Mouse (Mus musculus) ovary, postnatal 36 days (tissue): ENCODE measurements at regions not wholly inside any gene's neighbourhood (a gene's known extent, or its start where the extent isn't known, plus 50 kb on each side); places are given as distances from the start of the nearest gene placed in this dataset.

Experiments used
- DNase-seq: peaks from one replicate; pipeline ENCODE4 v3.0.0; 2022; ENCODE audit warnings: low spot score, mixed read lengths

DNA sequence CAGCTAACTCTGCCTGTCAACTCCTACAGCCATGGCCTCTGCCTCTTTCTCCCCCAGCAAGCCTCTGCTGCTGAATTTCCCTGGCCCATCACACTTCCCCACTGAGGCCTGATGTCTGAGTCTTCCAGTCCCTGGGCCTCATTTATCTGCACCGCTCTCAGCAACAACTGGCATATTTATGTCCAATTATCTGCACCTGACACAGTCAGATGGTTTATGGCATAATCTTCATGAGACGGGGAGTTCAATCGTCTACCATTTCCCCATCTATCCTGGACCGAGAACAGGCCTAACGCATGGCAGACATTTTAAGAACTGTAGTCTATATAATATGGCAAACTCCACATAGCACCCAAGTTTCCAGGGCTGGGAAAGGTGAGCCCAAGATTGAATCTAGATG, 1512.8 kb upstream of the Gm6569 start:
- no peak for DNase-seq

DNA sequence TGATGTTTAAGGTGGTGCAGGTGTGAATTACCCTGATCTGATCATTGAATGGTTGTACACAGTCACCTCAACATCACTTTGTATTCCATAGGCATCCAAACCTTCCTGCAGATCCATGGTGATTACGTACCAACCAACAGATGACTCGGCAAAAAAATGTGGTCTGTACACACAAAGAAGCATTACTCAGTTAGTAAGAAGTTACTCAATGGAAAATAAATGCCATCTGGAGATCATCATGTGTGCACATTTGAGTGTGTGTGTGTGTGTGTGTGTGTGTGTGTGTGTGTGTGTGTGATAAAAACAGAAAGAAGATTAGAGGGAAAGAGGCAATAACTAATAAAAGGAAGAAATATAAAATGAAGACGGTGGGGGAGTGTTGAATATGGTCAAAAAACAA, 1512.2 kb upstream of the Gm6569 start:
- no peak for DNase-seq

DNA sequence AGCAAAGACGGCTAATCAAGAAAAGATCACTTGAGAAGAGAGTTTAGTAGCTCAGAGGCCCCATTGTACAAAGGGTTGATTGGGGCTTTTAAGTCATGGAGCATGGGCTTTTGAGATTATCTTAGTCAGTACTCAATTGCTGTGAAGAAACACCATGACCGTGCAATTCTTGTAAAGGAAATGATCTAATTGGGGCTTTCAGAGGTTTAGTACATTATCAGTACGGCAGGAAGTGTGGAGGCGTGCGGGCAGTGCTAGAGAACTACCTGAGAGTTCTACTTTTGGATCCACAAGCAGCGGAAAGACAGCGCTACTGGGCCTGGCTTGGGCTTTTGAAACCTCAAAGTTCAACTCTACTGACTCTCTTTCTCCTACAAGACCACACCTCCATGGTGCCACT, 1511.2 kb upstream of the Gm6569 start:
- no peak for DNase-seq

DNA sequence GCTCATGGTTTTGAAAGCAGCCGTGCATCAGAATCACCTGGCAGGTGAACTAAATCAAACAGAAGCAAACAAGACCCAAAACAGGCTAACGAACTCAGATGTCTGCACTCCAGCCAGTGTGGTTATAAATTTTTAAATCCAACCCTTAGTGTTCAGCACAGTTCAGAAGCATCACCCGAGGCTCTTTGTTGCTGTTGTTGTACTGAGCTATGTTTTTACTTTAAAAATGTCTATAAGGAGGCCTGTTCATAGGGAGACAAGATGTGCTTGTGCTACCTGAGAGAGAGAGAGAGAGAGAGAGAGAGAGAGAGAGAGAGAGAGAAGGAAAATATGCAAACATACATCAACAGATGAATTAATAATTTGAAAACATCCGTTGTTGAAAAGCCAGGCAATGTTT, 1503.1 kb upstream of the Gm6569 start:
- DNase-seq = no peak

DNA sequence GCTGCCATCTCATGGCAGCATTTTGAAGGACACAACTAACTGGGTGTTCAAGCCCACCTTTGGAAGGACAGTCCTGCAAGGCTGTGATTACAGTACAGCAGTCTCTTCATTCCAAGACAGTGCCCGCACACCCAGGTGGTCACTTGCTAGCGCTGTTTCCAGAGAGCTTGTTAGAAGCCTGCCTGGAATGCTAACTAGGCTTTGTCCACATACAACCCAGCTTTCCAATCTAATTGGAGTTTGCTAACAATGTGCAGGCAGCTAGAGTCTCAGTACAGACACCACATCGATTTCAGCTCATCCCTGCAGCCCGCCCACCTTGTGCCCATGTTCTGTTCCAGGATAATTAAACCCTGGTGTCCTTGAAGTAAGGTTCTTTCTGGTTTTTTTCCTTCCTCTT, 1499.9 kb upstream of the Gm6569 start:
- DNase-seq = no peak

DNA sequence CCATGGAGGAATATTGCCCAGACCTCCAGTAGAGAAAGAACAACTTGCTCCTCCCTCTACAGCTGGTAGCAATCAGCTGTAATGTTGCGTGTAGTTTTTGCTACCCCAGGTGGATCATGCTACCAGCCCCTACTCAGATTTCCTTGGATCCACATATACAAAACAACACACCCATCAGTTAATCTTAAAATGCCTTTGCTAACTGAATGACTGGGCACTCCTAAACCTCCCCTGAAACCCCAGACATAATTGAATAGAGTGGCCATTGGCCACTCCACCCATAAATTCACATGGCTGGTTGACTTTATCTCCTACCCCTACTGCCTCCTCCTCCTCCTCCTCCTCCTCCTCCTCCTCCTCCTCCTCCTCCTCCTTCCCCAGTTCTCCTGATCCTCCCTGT, 1494.7 kb upstream of the Gm6569 start:
- no peak for DNase-seq

DNA sequence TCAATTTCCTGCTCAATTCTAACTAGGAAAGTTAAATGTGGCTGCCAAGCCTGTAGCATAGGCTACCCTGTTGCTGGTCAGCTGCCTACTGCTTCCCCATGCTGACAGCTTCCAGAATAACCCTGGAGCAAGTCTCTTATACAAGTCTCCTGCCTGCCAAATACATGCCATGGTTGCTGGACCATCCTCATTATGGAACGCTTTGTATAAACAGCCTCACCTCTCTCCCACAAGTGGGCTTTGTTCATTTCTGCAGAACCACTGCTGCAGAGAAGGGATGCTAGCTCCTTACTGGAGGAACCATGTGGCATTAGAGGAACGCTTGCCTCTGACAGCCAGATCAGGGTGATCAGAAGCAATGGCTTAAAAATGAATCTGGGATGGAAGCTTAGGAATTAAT, 1492.4 kb upstream of the Gm6569 start:
- DNase-seq = no peak

DNA sequence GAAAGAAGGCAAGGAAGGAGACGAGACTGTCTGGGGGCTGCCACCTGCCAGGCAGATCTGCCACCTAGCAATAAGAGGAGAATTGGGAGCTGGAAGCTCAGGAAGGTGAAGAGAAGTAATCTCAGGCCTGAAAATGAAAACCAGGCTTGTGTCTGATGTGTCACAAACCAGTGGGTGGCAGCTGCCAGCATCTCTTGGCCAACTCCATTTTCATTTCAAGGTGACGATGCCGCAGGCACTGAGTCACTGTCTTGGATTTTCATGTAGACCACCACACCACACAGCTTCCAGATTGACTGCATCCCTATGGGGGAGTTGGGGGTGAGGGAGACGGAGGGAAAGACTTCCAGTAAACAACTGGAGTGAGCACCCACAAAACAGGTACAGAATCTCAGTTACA, 1491.9 kb upstream of the Gm6569 start:
- no peak for DNase-seq

DNA sequence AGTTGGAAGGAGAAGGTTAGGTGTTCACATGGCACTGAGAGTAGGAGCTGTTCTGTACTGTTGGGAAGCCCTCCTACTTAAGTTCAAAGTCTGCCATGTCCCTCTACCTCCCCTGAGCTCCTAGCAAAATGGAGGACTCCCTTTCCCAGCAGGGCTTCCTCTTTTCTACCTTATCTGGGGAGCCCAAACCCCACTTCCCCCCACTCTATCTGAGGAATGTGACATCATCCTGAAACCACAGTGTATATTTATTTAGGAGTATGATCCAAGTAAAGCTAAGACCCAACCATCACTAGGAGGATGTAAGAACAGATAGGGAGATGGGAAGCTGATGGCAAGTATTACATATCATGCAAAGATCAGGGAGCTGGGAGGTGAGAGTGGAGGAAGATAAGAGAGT, 1490.6 kb upstream of the Gm6569 start:
- DNase-seq = no peak

DNA sequence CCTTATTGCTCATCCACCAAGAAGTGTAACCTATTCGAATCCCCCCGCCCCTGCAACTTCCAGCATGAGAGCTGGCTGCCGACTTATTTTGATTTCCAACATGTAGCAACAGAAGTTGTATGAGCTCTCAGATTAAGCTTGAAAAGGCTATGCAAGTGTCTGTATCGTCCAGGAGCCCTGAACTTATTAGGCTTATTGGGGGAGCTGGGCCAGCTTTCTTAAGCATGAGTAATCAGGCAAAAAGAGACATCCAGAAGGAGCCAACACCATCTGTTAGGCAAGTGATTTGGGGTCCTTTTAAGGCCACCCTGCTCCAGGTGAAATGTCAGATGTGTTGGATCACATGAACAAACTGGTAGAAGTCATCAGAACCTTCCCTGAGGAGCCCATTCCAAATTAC, 1481.0 kb upstream of the Gm6569 start:
- DNase-seq = no peak

DNA sequence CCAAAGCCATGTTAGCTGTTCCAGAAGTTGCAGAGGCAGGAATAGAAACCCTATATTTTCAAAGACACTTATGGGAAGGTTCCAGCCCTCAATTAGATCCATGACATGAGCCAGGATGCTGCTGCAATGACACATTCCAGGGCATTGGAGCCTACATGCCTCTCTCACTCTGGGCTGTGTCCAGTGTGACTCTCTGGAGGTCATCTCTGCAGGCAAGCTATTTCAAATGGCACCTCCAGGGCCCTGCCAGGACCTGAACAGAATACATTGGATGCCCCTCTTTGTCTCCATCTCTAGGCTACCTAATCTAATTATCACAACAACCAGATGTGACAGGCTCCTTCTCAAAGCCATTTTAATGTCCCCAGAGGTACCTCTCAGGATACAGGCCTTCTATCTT, 1478.7 kb upstream of the Gm6569 start:
- no peak for DNase-seq

DNA sequence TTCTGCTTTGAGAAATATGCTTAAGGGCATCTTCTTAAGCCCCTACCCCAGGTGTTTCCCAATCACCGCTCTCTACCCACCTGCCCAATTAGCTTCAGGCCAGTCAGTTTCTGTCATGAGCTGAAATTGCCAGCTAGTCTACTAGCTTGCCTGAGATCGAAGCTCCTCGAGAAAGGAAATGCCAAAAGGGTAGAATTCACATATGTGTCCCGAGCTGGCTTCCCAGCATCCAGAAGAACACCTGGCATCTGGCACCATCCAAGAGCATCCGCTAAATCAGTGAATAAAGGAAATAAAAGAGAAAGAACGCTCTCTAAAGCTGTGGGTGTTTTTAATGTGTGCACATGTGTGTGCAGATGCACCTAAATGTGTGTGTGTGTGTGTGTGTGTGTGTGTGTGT, 1474.7 kb upstream of the Gm6569 start:
- DNase-seq = no peak

DNA sequence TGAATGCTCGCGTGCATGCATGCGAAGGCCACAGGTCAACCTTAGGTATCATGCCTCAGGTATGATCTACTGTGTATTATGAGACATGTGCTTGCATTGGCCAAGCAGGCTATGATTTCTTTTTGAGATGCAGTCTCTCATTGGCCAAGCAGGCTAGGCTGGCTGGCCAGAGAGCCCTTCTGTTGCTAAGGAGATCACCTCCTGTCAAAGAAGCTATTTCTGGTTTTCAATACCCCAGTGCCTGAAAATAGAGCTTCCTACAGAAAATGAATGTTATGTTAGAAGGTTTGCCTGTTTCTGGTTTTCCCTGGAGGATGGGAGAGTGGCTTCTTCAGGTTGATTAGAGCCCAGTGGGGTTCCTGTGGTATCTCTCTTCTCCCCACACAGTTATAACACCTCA, 1474.3 kb upstream of the Gm6569 start:
- DNase-seq = no peak

DNA sequence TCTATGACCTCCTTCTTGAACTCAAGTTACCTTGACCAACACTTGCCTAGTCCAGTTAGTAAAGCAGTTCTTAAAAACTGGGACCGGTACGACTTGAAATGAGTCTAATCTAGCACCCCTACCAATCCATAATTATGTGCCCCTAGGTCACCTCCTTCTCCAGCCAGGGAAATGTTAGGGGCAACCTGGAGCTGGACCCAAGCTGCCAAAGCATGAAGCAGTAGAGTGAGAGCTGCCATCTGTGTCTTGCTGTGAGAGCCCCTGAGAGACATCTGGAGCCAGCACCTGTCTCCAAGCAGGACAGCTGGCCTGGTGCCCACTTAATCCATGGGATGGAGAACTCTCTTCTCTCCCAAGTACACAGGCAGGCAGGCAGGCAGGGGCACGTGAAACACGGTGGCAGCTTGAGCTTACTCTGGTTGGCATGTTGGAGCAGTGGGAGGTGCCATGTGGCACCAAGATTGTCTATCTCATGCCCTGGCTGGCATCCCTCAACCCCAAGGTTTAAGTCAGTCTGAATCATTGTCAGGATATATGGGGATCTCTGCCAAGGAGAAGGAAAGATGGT, 1473.8 kb upstream of the Gm6569 start:
- no peak for DNase-seq

DNA sequence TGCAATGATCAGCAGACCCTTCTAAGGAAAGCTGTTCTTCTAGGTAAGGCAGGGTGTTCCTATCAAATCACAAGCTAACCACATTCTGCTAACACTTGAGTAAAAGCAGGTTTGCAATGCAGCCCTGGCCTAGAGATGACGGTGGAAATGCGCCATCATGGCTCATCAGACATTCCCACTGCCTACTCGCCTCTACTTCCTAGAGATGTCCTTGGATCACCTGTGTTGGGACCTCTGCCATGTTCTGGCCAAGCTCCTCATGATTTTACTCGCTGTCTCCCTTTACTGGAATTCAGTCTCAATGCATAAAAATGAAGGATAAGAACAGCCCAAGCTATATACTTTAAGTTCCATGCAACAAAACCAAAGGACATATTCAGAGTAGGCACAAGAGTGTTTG, 1461.3 kb upstream of the Gm6569 start:
- DNase-seq = no peak

DNA sequence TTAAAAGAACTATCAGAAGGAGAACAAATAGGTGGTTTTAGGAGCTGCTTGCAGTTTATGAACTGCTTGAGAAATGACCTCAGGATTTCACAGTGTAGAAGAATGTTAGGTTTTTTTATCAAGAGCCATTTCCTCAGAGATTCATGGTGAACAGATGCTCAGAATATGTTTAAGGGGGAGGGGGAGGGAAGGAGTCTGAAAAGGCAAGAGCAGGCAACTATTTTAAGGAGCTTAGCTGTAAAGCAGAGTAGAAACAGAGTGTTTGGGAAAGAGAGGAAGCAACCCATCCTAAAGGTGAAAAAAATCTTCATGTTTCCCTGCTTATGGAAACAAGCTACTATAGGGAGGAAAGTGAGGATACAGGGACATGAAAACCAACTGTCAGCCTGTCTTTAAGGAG, 1457.2 kb upstream of the Gm6569 start:
- no peak for DNase-seq

DNA sequence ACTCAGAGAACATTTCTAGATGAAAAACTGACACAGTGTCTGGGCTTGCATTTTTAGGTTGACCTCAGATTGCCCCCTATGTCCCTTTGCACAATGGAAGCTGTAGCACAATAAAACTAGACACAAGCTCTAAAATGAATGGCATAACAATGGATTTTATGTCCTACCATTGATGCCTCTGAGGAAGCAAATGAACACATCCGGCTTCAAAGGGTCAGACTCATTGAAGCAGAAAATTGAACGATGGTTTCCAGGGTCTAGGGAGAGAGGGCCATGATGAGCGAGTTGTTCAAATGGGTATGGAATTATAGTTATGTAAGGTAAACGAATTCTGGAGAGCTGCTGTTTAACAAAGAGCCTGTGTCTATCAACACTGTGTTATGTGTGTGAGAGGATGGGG, 1455.1 kb upstream of the Gm6569 start:
- DNase-seq = no peak

DNA sequence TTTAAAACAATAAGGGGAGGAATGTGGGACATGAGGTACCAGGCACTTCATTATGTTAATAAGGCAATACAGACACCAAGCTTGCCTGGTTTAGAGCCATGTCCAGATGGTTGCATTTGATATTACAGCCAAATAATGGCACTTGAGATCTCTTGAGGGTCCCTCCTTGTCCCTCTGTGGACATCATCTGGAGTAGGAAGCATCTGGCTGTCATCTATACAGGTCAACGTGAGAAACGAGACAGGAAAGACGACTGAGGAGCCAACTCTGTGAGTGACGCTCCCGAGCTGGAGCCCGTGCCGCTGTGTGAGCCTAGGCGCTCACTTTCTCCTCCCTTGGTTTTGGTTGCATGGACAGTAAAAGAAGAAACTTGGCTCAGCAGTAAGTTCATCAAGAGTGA, 1453.2 kb upstream of the Gm6569 start:
- DNase-seq = no peak

DNA sequence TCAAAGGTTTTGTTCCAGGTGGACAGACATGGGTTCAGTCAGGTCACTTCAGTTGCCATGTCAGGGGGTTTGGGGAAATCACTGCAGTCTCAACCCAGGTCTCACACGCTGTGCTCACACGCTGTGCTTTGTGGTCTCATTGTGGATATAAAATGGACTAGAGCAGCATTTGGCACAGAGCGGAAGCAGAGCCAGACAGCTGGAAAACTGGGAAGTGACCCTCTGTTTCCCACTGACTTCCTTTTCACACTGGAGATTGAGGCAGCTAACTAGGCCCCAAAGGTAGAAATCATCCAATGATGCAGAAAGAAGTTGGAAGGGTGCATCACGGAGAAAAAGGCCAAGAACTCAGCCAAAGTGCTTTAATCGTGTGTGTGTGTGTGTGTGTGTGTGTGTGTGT, 1452.6 kb upstream of the Gm6569 start:
- DNase-seq = no peak

DNA sequence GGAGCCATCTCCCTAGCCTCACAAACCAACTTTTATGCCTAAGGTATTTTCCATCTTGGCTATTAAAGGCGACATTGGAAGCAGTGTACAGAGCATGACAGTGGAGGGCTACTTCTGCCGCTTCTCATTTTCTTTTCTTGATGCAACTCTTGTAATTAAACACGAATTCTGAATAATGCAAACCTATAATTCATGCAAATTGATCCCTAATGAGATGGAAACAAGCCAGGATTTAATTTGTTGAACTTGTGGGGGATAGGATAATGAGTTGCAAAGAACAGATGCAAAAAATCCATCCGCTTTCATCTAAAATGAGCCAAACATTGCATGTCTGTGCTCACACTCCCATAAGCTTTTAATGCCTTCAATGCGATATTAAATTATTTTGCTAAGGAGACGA, 1451.8 kb upstream of the Gm6569 start:
- DNase-seq = no peak

DNA sequence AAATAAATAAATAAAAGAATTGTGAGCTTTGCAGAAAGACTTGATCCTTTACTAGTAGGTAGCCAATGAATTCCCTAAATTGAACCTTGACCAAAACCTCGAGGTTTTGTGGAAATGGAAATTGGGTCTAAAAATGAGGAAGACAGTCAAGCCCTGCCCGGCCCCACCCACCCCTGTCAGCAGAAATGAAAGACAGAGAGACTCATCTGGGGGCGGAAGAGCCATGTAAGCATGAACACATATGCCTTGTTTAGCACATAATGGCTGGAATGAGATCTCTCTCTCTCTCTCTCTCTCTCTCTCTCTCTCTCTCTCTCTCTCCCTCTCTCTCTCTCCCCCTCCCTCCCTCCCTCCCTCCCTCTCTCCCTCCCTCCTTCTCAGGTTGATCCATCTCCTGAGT, 1451.3 kb upstream of the Gm6569 start:
- no peak for DNase-seq

DNA sequence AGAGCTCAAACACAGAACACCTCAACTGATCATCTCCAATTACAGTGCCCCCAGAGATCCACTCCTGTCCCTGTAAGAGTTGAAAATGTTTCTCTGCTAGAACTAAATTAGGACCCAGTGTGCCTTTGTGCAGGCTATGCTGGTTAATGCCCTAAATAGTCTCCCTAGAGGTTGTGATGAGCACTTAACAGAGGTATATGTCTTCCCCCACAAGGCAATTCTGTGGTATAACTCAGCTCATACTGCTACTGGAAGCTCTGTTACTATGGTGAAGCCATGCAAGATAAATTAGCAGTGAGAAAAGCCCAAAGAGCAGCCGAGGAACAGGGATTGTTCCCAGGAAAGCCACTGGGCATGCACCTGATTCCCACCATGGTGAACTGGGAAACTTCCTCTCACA, 1450.9 kb upstream of the Gm6569 start:
- DNase-seq = no peak

DNA sequence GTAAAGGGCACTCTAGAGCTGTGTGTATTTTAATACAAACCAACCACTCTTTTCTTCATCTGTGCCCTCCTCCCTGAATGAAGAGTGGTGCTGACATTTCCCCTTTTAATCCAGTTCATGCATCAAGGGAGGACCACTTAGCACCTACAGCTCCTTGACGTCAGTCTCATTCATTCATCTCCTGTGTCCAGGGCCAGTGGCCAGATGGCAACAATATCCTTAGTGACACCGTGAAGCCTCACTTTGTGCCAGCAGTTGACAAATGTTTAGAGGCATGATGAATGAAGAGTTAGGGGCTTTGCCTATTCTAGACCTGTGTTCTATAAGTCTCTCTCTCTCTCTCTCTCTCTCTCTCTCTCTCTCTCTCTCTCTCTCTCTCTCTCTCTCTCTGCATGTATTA, 1441.1 kb upstream of the Gm6569 start:
- DNase-seq = no peak

DNA sequence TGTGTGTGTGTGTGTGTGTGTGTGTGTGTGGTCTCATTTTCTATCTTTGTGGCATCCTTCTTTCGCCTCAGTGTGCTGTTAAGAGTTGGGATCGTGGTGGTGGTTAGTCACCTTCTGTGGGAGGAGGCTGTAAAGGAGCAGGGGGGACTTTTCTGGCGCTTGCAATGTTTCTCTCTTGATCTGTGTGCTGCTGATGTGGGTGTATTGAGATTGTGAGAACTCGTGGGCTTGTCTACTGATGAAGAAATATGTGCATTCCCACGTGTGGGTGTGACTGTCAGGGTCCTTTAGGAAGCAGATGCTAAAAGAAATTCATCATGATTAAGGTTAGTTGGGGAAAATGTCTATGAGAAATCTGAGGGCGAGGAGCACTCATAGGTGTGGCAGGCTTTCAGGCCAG, 1422.4 kb upstream of the Gm6569 start:
- no peak for DNase-seq
